Mouse (Mus musculus): Measurements from ENCODE around the gene Tm4sf1. TPM values are rescaled to one million over a fixed set of nuclear protein-coding genes. Genes with fewer than 3 reads are reported as not detected.

The Tm4sf1 gene
- total RNA-seq, 2 experiments from 2014 or later: 13.7 to 17.6 TPM

GRCm38 (mm10) chr3:57302886-57303285, 1.1 kb upstream of the Tm4sf1 start:
- no peak for DNase-seq (ENCODE audit: extremely low spot score in 1 of 2, low spot score in 2 of 2)
- Histone ChIP-seq H3K27ac (no peak overlapping the region), H3K4me3 (no peak overlapping the region)
- intact Hi-C loops (cut with DNase I): no loop called here
- no peak for TF ChIP-seq CTCF (IDR thresholded peaks at IDR 0.05)

- no peak for TF ChIP-seq CTCF (IDR thresholded peaks at IDR 0.05)
- Histone ChIP-seq H3K4me3 (no peak overlapping the region), H3K27ac (no peak overlapping the region)
- intact Hi-C loops (cut with DNase I): no loop called here
- DNase-seq (ENCODE audit: extremely low spot score in 1 of 2, low spot score in 2 of 2): no peak
These were observed 422 bp downstream of the Tm4sf1 start for GRCm38 (mm10) chr3:57301366-57301765.

GRCm38 (mm10) chr3:57297991-57298390, 3.8 kb downstream of the Tm4sf1 start:
- TF ChIP-seq CTCF (IDR thresholded peaks at IDR 0.05): no peak
- no peak overlapping the region for H3K4me3 ChIP-seq
- intact Hi-C loops (cut with DNase I): no loop called here

GRCm38 (mm10) chr3:57296574-57296973, 5.2 kb downstream of the Tm4sf1 start:
- intact Hi-C loops (cut with DNase I): no loop called here
- no peak for TF ChIP-seq CTCF (IDR thresholded peaks at IDR 0.05)
- no peak overlapping the region for H3K4me3 ChIP-seq
- DNase-seq (ENCODE audit: extremely low spot score in 1 of 2, low spot score in 2 of 2): no peak
- H3K27ac ChIP-seq: no peak overlapping the region

More at GRCm38 (mm10) chr3:57297991-57298390, 3.8 kb downstream of the Tm4sf1 start:
- H3K27ac ChIP-seq: no peak overlapping the region
- DNase-seq (ENCODE audit: extremely low spot score in 1 of 2, low spot score in 2 of 2): no peak

- no peak for DNase-seq (ENCODE audit: extremely low spot score in 1 of 2, low spot score in 2 of 2)
- TF ChIP-seq CTCF (IDR thresholded peaks at IDR 0.05): no peak
- Histone ChIP-seq H3K4me3 (no peak overlapping the region), H3K27ac (no peak overlapping the region)
- intact Hi-C loops (cut with DNase I): no loop called here
These were observed 6.2 kb downstream of the Tm4sf1 start for GRCm38 (mm10) chr3:57295631-57296030.

- DNase-seq (ENCODE audit: extremely low spot score in 1 of 2, low spot score in 2 of 2): peak in 1 of 2 experiments; percentile 19
- Histone ChIP-seq H3K27ac (peak overlapping the region; percentile 70), H3K4me3 (peak overlapping the region; percentile 41)
- TF ChIP-seq CTCF (IDR thresholded peaks at IDR 0.05): no peak; the same call in none of the 2 replicates
- intact Hi-C loops (cut with DNase I): no loop called here
These were observed 6.9 kb downstream of the Tm4sf1 start for GRCm38 (mm10) chr3:57294742-57295525.

GRCm38 (mm10) chr3:57293925-57294324, 7.9 kb downstream of the Tm4sf1 start:
- no peak for TF ChIP-seq CTCF (IDR thresholded peaks at IDR 0.05)
- Histone ChIP-seq H3K27ac (peak overlapping the region; percentile 70), H3K4me3 (peak overlapping the region; percentile 41)
- DNase-seq (ENCODE audit: extremely low spot score in 1 of 2, low spot score in 2 of 2): no peak
- intact Hi-C loops (cut with DNase I): no loop called here

- TF ChIP-seq CTCF (IDR thresholded peaks at IDR 0.05): no peak; the same call in 1 of the 2 replicates
- intact Hi-C loops (cut with DNase I): no loop called here
- H3K4me3 ChIP-seq: no peak overlapping the region
These were observed 9.0 kb downstream of the Tm4sf1 start for GRCm38 (mm10) chr3:57292826-57293225.

GRCm38 (mm10) chr3:57288944-57289491, 12.8 kb downstream of the Tm4sf1 start:
- Histone ChIP-seq H3K4me3 (no peak overlapping the region), H3K27ac (no peak overlapping the region; the same call in 1 of the 2 replicates)
- DNase-seq (ENCODE audit: extremely low spot score in 1 of 2, low spot score in 2 of 2): no peak
- intact Hi-C loops (cut with DNase I): no loop called here
- TF ChIP-seq CTCF (IDR thresholded peaks at IDR 0.05): no peak

More at GRCm38 (mm10) chr3:57292826-57293225, 9.0 kb downstream of the Tm4sf1 start:
- H3K27ac ChIP-seq: no peak overlapping the region
- DNase-seq (ENCODE audit: extremely low spot score in 1 of 2, low spot score in 2 of 2): no peak

GRCm38 (mm10) chr3:57287854-57288720, 13.7 kb downstream of the Tm4sf1 start:
- intact Hi-C loops (cut with DNase I): no loop called here
- no peak for DNase-seq (ENCODE audit: extremely low spot score in 1 of 2, low spot score in 2 of 2)
- TF ChIP-seq CTCF (IDR thresholded peaks at IDR 0.05): no peak

GRCm38 (mm10) chr3:57287438-57287837, 14.3 kb downstream of the Tm4sf1 start:
- intact Hi-C loops (cut with DNase I): no loop called here
- H3K27ac ChIP-seq: peak overlapping the region; percentile 30; the same call in 1 of the 2 replicates
- DNase-seq (ENCODE audit: extremely low spot score in 1 of 2, low spot score in 2 of 2): no peak
- no peak overlapping the region for H3K4me3 ChIP-seq
- TF ChIP-seq CTCF (IDR thresholded peaks at IDR 0.05): no peak

More at GRCm38 (mm10) chr3:57287854-57288720, 13.7 kb downstream of the Tm4sf1 start:
- H3K27ac ChIP-seq: peak overlapping the region; percentile 30; the same call in 1 of the 2 replicates
- no peak overlapping the region for H3K4me3 ChIP-seq

- no peak overlapping the region for H3K27ac ChIP-seq
- H3K4me3 ChIP-seq: no peak overlapping the region
- TF ChIP-seq CTCF (IDR thresholded peaks at IDR 0.05): no peak
- DNase-seq (ENCODE audit: extremely low spot score in 1 of 2, low spot score in 2 of 2): no peak
- intact Hi-C loops (cut with DNase I): no loop called here
These were observed 23.6 kb downstream of the Tm4sf1 start for GRCm38 (mm10) chr3:57278225-57278624.

All from left cerebral cortex, adult 2 months (tissue).